In genomic region chr10:23159844-23160243, GRCm38 (mm10) we compare ENCODE assay signal across 21 mouse cellular contexts.
A peak's percentile ranks its signal among the peaks of the same experiment; 100 is the strongest.
DNase-seq lines count a peak whose midpoint lies in the region; ATAC-seq and TF ChIP-seq lines count a peak whose summit lies in the region.
"Had no signal": no experiment of that assay in that cellular context is flagged by ENCODE, and none has a peak within 500 bp of the region (broad histone marks: within the 10 kb centered on the region; RNA-seq: fewer than 3 reads in every experiment).

No protein-coding gene starts in this region.

- no peaks in the 10 kb centered on the region for H3K9me3 ChIP-seq in embryonic facial prominence, embryonic 11.5 days (replicated peaks; ENCODE audit: control insufficient read depth, low read length)
- H3K9me3 ChIP-seq in embryonic facial prominence, embryonic 10.5 days: no peaks in the 10 kb centered on the region
- H3K9me3 ChIP-seq in hindbrain, embryonic 16.5 days (ENCODE audit: control insufficient read depth, low read length): no peaks in the 10 kb centered on the region
- H3K9me3 ChIP-seq in hindbrain, embryonic 13.5 days: no peaks in the 10 kb centered on the region
- no peaks in the 10 kb centered on the region for H3K9me3 ChIP-seq in midbrain, postnatal 0 days (ENCODE audit: low read length)
- H3K9me3 ChIP-seq in midbrain, embryonic 10.5 days (replicated peaks): no peaks in the 10 kb centered on the region
- H3K9me3 ChIP-seq in stomach, postnatal 0 days (ENCODE audit: control insufficient read depth, low read length): no peaks in the 10 kb centered on the region
- H3K9me3 ChIP-seq: heart, embryonic 13.5 days; kidney, embryonic 15.5 days; liver, embryonic 13.5 days had no signal

- no peak overlapping the region for H3K4me2 ChIP-seq in embryonic facial prominence, embryonic 11.5 days (ENCODE audit: low read depth, low read length)
- H3K4me2 ChIP-seq in hindbrain, embryonic 16.5 days (ENCODE audit: low read length): no peak overlapping the region
- H3K4me2 ChIP-seq in hindbrain, embryonic 13.5 days: no peak overlapping the region
- H3K4me2 ChIP-seq in midbrain, postnatal 0 days (ENCODE audit: low read depth, low read length, poor library complexity, severe bottlenecking): no peak overlapping the region
- no peak overlapping the region for H3K4me2 ChIP-seq in stomach, postnatal 0 days (replicated peaks; ENCODE audit: low read depth)
- H3K4me2 ChIP-seq: heart, embryonic 13.5 days; kidney, embryonic 15.5 days; liver, embryonic 13.5 days had no signal

- H3K36me3 ChIP-seq in embryonic facial prominence, embryonic 11.5 days (replicated peaks; ENCODE audit: control insufficient read depth, insufficient read depth, low read depth, low read length): no peaks in the 10 kb centered on the region
- H3K36me3 ChIP-seq in embryonic facial prominence, embryonic 10.5 days (replicated peaks): peaks cover 9% of the 10 kb centered on the region; the same call in 1 of the 2 replicates
- no peaks in the 10 kb centered on the region for H3K36me3 ChIP-seq in hindbrain, embryonic 16.5 days (ENCODE audit: control insufficient read depth, insufficient read depth, low read length)
- H3K36me3 ChIP-seq in hindbrain, embryonic 13.5 days: no peaks in the 10 kb centered on the region
- H3K36me3 ChIP-seq in midbrain, postnatal 0 days (ENCODE audit: insufficient read depth, low read length): no peaks in the 10 kb centered on the region
- no peaks in the 10 kb centered on the region for H3K36me3 ChIP-seq in midbrain, embryonic 10.5 days
- H3K36me3 ChIP-seq in stomach, postnatal 0 days (ENCODE audit: control insufficient read depth, insufficient read depth, low read length): no peaks in the 10 kb centered on the region
- H3K36me3 ChIP-seq: heart, embryonic 13.5 days; liver, embryonic 13.5 days had no signal

- no peaks in the 10 kb centered on the region for H3K4me1 ChIP-seq in embryonic facial prominence, embryonic 11.5 days (ENCODE audit: control insufficient read depth, insufficient read depth, low read length)
- H3K4me1 ChIP-seq in embryonic facial prominence, embryonic 10.5 days: peaks cover 26% of the 10 kb centered on the region
- no peaks in the 10 kb centered on the region for H3K4me1 ChIP-seq in hindbrain, embryonic 16.5 days (ENCODE audit: control insufficient read depth, insufficient read depth, low read depth, low read length)
- H3K4me1 ChIP-seq in hindbrain, embryonic 13.5 days (replicated peaks): no peaks in the 10 kb centered on the region
- H3K4me1 ChIP-seq in midbrain, postnatal 0 days (ENCODE audit: insufficient read depth, low read length): no peaks in the 10 kb centered on the region
- H3K4me1 ChIP-seq in midbrain, embryonic 10.5 days: no peaks in the 10 kb centered on the region
- H3K4me1 ChIP-seq in stomach, postnatal 0 days (replicated peaks; ENCODE audit: control insufficient read depth, insufficient read depth): no peaks in the 10 kb centered on the region; the same call in 1 of the 2 replicates
- H3K4me1 ChIP-seq: liver, embryonic 13.5 days; megakaryocyte, embryonic 14.5 days had no signal

- no peak overlapping the region for H3K4me3 ChIP-seq in embryonic facial prominence, embryonic 11.5 days (ENCODE audit: low read depth, low read length)
- H3K4me3 ChIP-seq in embryonic facial prominence, embryonic 10.5 days: no peak overlapping the region
- no peak overlapping the region for H3K4me3 ChIP-seq in hindbrain, embryonic 16.5 days (ENCODE audit: low read length)
- H3K4me3 ChIP-seq in hindbrain, embryonic 13.5 days: no peak overlapping the region
- H3K4me3 ChIP-seq in midbrain, postnatal 0 days (ENCODE audit: low read depth, low read length): no peak overlapping the region
- H3K4me3 ChIP-seq in midbrain, embryonic 10.5 days: no peak overlapping the region
- no peak overlapping the region for H3K4me3 ChIP-seq in stomach, postnatal 0 days (ENCODE audit: low read depth, low read length)
- H3K4me3 ChIP-seq: heart, adult 2 months; heart, embryonic 13.5 days; kidney, embryonic 15.5 days; liver, embryonic 13.5 days; megakaryocyte, embryonic 14.5 days had no signal

- TF ChIP-seq CTCF in midbrain, postnatal 0 days (IDR thresholded peaks at IDR 0.05): no peak
- TF ChIP-seq CTCF in stomach, postnatal 0 days (IDR thresholded peaks at IDR 0.05; ENCODE audit: low read depth): no peak

- H3K27ac ChIP-seq in embryonic facial prominence, embryonic 11.5 days (replicated peaks; ENCODE audit: low read depth, low read length): no peak overlapping the region
- H3K27ac ChIP-seq in embryonic facial prominence, embryonic 10.5 days (replicated peaks): no peak overlapping the region
- H3K27ac ChIP-seq in hindbrain, embryonic 16.5 days (ENCODE audit: low read depth, low read length): no peak overlapping the region
- H3K27ac ChIP-seq in hindbrain, embryonic 13.5 days: no peak overlapping the region
- no peak overlapping the region for H3K27ac ChIP-seq in midbrain, postnatal 0 days (ENCODE audit: low read depth, low read length)
- no peak overlapping the region for H3K27ac ChIP-seq in midbrain, embryonic 10.5 days (replicated peaks)
- no peak overlapping the region for H3K27ac ChIP-seq in stomach, postnatal 0 days (replicated peaks)
- H3K27ac ChIP-seq: heart, adult 2 months; heart, embryonic 13.5 days; kidney, embryonic 15.5 days; liver, embryonic 13.5 days had no signal

- WGBS in embryonic facial prominence, embryonic 11.5 days: 54% methylated on average over 10 of the region's 10 CpGs
- WGBS in embryonic facial prominence, embryonic 10.5 days: 68% methylated on average over 10 of the region's 10 CpGs
- 52% methylated on average over 10 of the region's 10 CpGs for WGBS in hindbrain, embryonic 16.5 days
- WGBS in hindbrain, embryonic 13.5 days: 53% methylated on average over 10 of the region's 10 CpGs
- WGBS in midbrain, postnatal 0 days: 69% methylated on average over 10 of the region's 10 CpGs
- 88% methylated on average over 10 of the region's 10 CpGs for WGBS in midbrain, embryonic 10.5 days
- WGBS in stomach, postnatal 0 days: 27% methylated on average over 10 of the region's 10 CpGs

- TF ChIP-seq EP300 in stomach, postnatal 0 days (optimal IDR thresholded peaks at IDR 0.05): no peak

- no peaks in the 10 kb centered on the region for H3K27me3 ChIP-seq in embryonic facial prominence, embryonic 11.5 days (ENCODE audit: control insufficient read depth, insufficient read depth, low read length)
- H3K27me3 ChIP-seq in embryonic facial prominence, embryonic 10.5 days (replicated peaks; ENCODE audit: low read depth, poor library complexity, severe bottlenecking): no peaks in the 10 kb centered on the region
- no peaks in the 10 kb centered on the region for H3K27me3 ChIP-seq in hindbrain, embryonic 16.5 days (replicated peaks; ENCODE audit: control insufficient read depth, insufficient read depth, low read length)
- H3K27me3 ChIP-seq in hindbrain, embryonic 13.5 days: no peaks in the 10 kb centered on the region
- H3K27me3 ChIP-seq in midbrain, postnatal 0 days (ENCODE audit: insufficient read depth, low read length): no peaks in the 10 kb centered on the region
- no peaks in the 10 kb centered on the region for H3K27me3 ChIP-seq in midbrain, embryonic 10.5 days (ENCODE audit: low read depth, poor library complexity, severe bottlenecking)
- H3K27me3 ChIP-seq in stomach, postnatal 0 days (ENCODE audit: control insufficient read depth, insufficient read depth, low read length): no peaks in the 10 kb centered on the region
- H3K27me3 ChIP-seq: heart, embryonic 13.5 days; kidney, embryonic 15.5 days; liver, embryonic 13.5 days; megakaryocyte, embryonic 14.5 days had no signal

- peak; percentile 43 for DNase-seq in embryonic facial prominence, embryonic 11.5 days (ENCODE audit: low spot score)
- no peak for DNase-seq in embryonic facial prominence, embryonic 10.5 days (ENCODE audit: low spot score)
- DNase-seq in midbrain, postnatal 0 days (ENCODE audit: low spot score): no peak
- DNase-seq in midbrain, embryonic 10.5 days (ENCODE audit: low spot score): no peak
- no peak for DNase-seq in stomach, postnatal 0 days (ENCODE audit: low spot score)
- DNase-seq: adrenal gland, postnatal 36 days; cerebellum, adult 11 months; cerebellum, postnatal 36 days; gastrocnemius, postnatal 36 days; heart, adult 2 months; heart, postnatal 14 days; kidney, adult 11 months; kidney, postnatal 36 days; liver, embryonic 13.5 days; lung, adult 2 months; lung, postnatal 36 days had no signal

- H3K9ac ChIP-seq in embryonic facial prominence, embryonic 11.5 days (replicated peaks; ENCODE audit: low read length): no peak overlapping the region
- no peak overlapping the region for H3K9ac ChIP-seq in hindbrain, embryonic 16.5 days (ENCODE audit: low read depth, low read length)
- no peak overlapping the region for H3K9ac ChIP-seq in hindbrain, embryonic 13.5 days
- no peak overlapping the region for H3K9ac ChIP-seq in midbrain, postnatal 0 days (replicated peaks; ENCODE audit: low read length, poor library complexity, severe bottlenecking)
- H3K9ac ChIP-seq in stomach, postnatal 0 days (ENCODE audit: low read length): no peak overlapping the region
- H3K9ac ChIP-seq: heart, embryonic 13.5 days; kidney, embryonic 15.5 days; liver, embryonic 13.5 days had no signal

- no peak for ATAC-seq in embryonic facial prominence, embryonic 11.5 days (replicated peaks; ENCODE audit: insufficient number of reproducible peaks, low FRiP score, low TSS enrichment, low read depth)
- peak; percentile 75 for ATAC-seq in hindbrain, embryonic 16.5 days
- ATAC-seq in hindbrain, embryonic 13.5 days (ENCODE audit: low FRiP score): no peak
- 0 out of 2 replicates have a peak, but pooled peaks have one; percentile 16 for ATAC-seq in midbrain, postnatal 0 days (ENCODE audit: low FRiP score)
- ATAC-seq in stomach, postnatal 0 days (ENCODE audit: low FRiP score, low TSS enrichment): no peak

Comparison
In these comparisons a context has a peak if more than half of its experiments do, and no peak if none do; other contexts are left out.
1. ATAC-seq: peak in hindbrain, embryonic 16.5 days (single experiment) and midbrain, postnatal 0 days (single experiment); none in embryonic facial prominence, embryonic 11.5 days (single experiment), hindbrain, embryonic 13.5 days (single experiment) and stomach, postnatal 0 days (single experiment).